Mouse (Mus musculus) adrenal gland, adult 2 months (tissue): ENCODE measurements at regions not wholly inside any gene's neighbourhood (a gene's known extent, or its start where the extent isn't known, plus 50 kb on each side); places are given as distances from the start of the nearest gene placed in this dataset.
A peak's percentile ranks its signal among the peaks of the same experiment; 100 is the strongest.

ENCODE experiments used
- DNase-seq: peaks from one replicate; pipeline ENCODE4 v3.0.0; 2021

DNA sequence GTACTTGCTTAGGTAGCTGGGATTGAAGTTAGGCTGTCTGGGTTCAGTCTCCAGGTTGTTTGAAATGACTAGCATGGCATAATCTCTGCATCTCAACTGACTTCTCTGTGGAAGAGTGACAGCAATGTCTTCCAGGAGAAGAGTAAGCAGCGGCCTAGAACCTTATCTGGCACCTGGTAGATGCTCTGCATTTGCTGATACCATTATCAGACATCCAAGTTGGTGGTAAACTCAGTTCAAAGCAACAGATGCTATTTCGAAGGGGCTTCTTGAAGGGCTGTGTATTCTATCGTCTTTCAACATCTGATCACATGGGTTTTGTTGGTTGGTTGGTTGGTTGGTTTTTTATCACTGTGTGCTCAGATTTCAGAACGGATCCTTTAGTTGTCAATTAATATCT is 424.7 kb upstream of the Adgrl2 start:
- no peak for DNase-seq

GRCm38 (mm10) chr3:149413114-149413513 is 422.8 kb upstream of the Adgrl2 start:
- DNase-seq: no peak

DNA sequence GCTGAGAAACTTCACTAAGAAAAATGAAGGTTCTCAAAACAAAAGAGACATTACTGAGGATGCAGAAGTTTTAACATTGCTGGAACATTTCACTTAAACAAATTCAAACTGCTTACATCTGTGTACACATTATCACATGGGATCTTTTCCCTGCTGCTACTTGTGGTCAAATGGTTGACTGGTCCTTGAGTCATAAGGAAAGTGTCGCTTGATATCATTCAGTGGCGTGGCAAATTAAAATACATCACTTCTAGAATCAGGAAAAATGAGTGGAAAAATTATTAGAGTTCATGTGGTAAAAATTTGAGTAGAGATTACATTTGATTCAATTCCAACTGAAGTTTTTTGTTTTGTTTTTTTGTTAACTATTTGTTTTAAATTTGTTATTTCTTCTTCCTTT is 420.2 kb upstream of the Adgrl2 start:
- DNase-seq: no peak

DNA sequence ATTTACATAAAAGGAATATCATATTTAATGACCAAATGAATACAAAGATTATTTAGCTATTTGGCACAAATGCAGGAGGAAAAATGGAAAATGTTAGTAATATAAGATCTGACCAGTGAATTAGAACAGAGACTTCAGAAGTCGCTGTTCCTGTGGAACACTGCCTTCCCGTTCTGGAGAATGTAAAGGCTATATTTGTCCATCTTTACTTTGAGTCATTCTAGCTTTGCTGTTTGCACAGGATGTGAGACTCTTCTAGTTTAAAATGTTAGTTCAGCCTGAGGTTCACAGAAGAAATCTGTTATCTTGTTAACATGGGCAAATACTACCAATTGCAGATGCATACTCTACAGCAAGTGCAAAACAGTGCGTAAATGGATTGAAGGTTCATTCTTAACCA is 418.5 kb upstream of the Adgrl2 start:
- DNase-seq: no peak

- DNase-seq: no peak
Measured at GRCm38 (mm10) chr3:149405872-149406271, 415.5 kb upstream of the Adgrl2 start.

- DNase-seq: no peak
Measured at GRCm38 (mm10) chr3:149404691-149405090, 414.3 kb upstream of the Adgrl2 start.

DNA sequence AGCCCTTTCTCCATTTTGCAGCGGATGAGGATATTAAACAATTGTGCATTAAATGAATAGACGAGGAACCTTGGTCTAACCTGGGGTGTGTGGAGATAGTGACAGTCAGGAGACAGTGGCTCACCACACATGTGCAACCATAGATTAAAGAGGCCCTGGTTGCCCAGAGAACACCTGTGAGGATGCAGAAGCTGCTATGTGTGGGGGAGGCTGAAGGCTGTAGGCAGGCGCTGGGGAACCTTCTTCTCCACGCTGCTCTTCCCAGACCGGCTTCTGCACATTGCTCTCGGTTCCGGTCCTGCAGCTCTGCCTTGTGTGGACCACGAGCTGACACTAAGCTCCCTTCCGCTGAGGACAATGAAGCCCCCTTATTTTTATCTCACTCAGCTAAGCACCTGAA is 412.1 kb upstream of the Adgrl2 start:
- DNase-seq: no peak

DNA sequence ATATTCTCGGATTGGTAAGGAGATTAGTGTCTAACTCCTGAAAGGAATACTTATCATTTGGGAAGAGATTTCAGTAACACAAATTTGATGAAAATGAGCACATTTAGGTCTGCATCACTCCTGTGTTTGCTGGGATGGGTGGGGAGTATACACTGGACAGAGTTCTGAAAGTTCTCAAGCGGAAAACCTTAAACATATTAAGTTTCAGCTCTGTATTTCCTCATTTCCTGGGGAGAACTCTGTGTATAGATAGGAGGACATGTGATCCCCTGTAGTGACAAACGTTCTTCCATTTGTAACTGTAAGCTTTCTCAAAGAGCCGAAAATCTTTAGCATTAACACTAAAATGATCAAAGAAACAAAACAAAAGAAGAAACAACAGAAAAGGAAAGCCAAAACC is 404.7 kb upstream of the Adgrl2 start:
- no peak for DNase-seq

DNA sequence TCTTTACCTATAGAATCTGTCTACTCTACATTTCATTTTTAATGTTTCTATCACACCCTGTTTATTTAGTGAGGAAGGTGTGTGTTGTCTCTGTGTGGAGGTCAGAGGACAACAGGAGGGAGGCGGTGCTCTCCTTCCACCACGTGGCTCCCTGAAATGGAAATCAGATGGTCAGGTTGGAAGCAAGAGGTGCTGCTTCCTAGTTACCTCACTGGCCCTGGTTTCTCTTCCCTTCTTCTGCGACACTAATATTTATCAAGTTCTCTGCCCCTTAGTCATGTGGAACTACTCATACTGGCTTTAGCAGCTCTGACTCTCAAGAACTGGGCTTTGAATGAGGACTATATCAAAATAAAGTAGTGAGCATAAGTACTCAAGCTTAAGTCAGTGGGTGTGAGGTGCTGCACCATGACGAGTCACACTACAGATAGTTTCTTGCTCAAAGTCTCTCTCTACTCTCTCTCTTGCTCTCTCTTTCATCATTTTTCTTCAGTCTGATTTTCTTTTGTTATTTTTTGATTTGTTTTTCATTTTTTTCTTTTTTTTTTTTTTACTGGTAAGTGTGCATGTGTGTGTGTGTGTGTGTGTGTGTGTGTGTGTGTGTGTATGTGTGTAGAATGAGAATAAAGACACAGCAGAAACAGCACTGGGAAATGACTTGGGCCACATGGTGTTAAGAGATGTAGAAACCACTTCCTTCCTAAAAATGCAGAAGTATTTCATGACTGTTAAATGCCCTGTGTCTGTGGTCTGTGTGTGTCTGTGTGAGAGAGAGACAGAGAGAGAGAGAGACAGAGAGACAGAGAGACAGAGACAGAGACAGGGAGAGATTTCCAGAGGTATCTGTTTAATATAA is 403.2 kb upstream of the Adgrl2 start:
- no peak for DNase-seq

DNA sequence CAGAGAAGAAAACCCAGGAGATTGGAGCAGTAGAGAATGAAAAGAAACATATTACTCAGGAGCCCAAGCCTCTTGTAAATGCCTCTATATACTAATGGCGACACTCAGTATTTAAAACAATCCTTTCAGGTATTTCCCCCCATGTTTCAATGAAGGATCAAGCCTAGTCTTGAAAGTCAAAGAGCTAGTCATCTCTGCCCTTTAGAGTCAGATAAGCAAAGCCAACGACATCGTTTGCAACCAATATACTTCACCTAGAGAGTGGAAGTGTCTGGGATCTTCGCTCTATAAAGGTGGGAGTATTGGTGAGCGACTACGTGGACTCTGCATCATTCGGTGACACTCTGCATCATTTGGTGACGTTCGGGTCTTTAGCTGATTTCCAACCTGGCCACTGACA is 401.8 kb upstream of the Adgrl2 start:
- no peak for DNase-seq

DNA sequence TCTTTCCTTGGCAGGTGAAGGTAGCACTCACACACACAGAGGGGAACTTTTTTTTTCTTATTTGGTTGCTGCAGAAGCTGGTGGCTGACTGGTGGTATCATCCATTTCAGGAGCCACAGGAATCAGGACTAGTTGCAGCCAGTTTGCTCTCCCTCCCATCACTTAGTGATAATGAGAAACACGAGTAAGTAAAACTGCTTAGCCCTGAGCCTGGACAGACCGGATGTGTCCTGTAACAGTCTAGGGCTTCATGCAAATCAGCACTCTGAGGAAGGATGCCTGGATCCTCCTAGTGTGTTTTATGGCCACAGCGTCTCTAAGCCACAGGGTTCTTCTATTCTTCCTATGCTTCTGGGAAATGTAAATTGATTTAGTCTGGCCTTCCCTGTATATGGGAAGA is 397.2 kb upstream of the Adgrl2 start:
- no peak for DNase-seq

GRCm38 (mm10) chr3:149386027-149386426 is 395.7 kb upstream of the Adgrl2 start:
- no peak for DNase-seq

- no peak for DNase-seq
Measured at GRCm38 (mm10) chr3:149385336-149385735, 395.0 kb upstream of the Adgrl2 start.

DNA sequence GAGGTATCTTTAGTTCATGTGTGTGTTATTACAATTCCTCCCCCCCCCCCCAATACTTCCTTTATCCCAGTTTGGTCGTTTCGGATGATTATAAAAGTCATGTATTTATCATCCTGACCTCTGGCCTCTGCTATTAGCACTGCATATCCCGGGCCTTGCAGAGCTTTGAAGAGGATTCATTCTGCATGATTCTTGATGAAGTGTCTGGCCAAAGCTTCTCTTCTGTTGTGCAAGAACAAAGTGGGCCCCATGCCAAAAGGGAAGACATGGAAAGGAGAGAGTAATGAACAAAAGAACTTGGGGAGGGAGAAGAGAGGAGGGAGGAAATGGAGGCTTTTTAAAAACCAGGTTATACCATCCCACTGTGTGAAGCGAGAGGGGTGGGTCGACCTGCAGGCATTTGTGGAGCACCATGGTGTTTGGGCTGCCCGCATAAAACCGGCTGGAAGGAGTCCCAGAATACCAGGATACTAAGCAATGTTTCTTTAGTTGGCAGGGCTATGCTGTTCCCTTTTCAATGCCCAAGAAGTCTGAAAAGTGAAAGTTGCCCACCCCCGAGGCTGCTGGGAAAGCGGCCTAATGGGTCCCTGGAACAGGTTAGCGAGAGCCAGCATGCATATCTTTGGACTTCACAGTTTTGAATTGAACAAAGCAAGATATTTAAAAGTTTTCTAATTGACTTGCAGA is 391.3 kb upstream of the Adgrl2 start:
- peak; percentile 80 for DNase-seq

DNA sequence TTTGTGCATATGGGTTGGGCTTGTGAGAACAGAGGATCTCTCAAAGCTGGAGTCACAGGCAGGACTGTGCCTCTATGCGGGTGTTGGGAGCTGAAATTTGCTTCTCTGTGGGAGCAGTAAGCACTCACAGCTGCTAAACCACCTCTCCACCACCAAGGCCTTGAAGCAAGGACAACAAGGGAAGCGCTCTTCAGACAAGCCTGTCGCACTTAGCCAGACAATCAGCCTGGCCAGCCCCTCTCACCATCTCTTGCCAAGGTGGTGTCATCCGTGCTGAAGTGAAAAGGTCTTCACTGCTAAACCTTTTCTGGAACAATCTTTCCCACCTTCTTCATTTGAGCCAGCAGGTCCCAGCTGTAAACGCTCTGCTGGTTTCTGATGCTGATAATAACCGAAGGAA is 390.7 kb upstream of the Adgrl2 start:
- DNase-seq: peak; percentile 45

GRCm38 (mm10) chr3:149379866-149380472 is 389.6 kb upstream of the Adgrl2 start:
- no peak for DNase-seq

DNA sequence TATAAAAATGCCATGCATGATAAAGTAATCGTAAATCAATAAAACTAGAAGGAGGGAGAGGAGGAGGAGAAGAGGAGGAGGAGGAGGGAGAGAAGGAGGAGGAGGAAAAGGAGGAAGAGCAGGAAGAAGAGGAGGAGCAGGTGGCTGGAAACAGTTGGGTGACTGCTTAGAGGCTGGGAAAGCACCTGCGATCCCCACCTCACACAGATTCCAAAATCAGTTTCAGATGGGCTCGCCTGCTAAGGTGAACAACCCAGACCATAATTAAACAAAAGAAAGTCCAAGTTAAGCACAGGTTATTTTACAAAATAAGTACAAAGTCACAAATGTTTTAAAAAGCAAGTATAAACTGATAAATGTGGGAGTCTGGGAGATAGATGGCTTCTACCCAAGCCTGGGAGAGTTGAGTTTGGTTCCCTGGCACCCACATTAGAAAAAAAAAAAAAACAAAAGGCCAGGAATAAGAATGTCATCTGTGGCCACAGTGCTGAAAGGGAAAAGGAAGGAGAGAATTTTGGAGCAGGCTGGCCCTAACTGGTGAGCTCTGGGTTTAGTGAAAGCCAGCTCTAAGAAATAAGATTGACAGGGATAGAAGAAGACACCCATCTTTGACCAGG is 389.0 kb upstream of the Adgrl2 start:
- DNase-seq: no peak

- no peak for DNase-seq
Measured at GRCm38 (mm10) chr3:149371439-149371838, 381.1 kb upstream of the Adgrl2 start.

- DNase-seq: no peak
Measured at GRCm38 (mm10) chr3:149370517-149371227, 380.3 kb upstream of the Adgrl2 start.

GRCm38 (mm10) chr3:149367888-149368287 is 377.5 kb upstream of the Adgrl2 start:
- no peak for DNase-seq

DNA sequence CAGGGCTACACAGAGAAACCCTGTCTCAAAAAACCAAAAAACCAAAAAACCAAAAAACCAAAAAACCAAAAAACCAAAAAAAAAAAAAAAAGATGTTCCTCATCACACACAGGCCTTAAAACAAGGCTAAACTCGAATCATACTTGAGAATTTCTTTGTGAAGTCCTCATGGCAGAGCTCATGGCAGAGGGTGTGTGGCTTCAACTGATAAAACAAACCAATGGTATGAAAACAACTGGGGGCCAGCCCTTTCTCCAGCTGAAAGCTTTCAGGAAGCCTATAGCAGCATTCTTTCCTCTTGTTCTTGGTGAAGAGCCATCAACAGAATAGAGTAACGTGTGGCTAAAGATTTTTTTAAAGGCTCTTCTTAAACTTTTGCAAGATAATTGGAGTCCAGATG is 369.8 kb upstream of the Adgrl2 start:
- no peak for DNase-seq

- DNase-seq: no peak
Measured at GRCm38 (mm10) chr3:149358570-149359193, 368.3 kb upstream of the Adgrl2 start.
